Mouse (Mus musculus) MEL (cell line): ENCODE results near the gene Usp11. TPM values are rescaled to one million over a fixed set of nuclear protein-coding genes. Genes with fewer than 3 reads are reported as not detected.

ENCODE experiments used
- DNase-seq: peaks from one replicate; pipeline ENCODE4 v3.0.0; 2011; ENCODE audit warnings: low read depth, low spot score
- H3K27ac ChIP-seq: 2 replicates; pipeline ENCODE4 v1.5.1; 2012; ENCODE audit warnings: low read depth, mild to moderate bottlenecking, control low read depth, low read length, moderate library complexity; ENCODE audit not compliant: control insufficient read depth
- H3K27me3 ChIP-seq, 2 experiments: fragments of 150-350 bp in 1 of 2; sonication (generic) in 1 of 2; 2 replicates each; pipeline ENCODE4 v1.6.1; 2012; ENCODE audit warnings: low read length in 2 of 2, mild to moderate bottlenecking in 2 of 2, improper control_type of control experiment in 1 of 2, moderate library complexity in 1 of 2; ENCODE audit not compliant: insufficient read depth in 2 of 2, control insufficient read depth in 1 of 2
- H3K36me3 ChIP-seq, 2 experiments: 2 replicates each; pipeline ENCODE4 v1.6.1; 2012 to 2014; ENCODE audit warnings: low read length in 2 of 2, improper control_type of control experiment in 1 of 2, inconsistent platforms in 1 of 2, mild to moderate bottlenecking in 1 of 2; ENCODE audit not compliant: insufficient read depth in 2 of 2, control insufficient read depth in 1 of 2
- H3K4me1 ChIP-seq, 2 experiments: fragments of 150-350 bp in 1 of 2; sonication (generic) in 1 of 2; 2 replicates each; pipeline ENCODE4 v1.6.1; 2012; ENCODE audit warnings: low read length in 2 of 2, improper control_type of control experiment in 1 of 2, mild to moderate bottlenecking in 1 of 2; ENCODE audit not compliant: insufficient read depth in 2 of 2, control insufficient read depth in 1 of 2
- H3K4me3 ChIP-seq, 2 experiments: fragments of 150-350 bp in 1 of 2; sonication (generic) in 1 of 2; 2 replicates each; pipeline ENCODE4 v1.5.1; 2012; ENCODE audit warnings: low read depth in 2 of 2, low read length in 2 of 2, mild to moderate bottlenecking in 2 of 2, moderate library complexity in 2 of 2, control low read depth in 1 of 2, improper control_type of control experiment in 1 of 2; ENCODE audit not compliant: control insufficient read depth in 1 of 2, insufficient read depth in 1 of 2
- H3K79me2 ChIP-seq: 2 replicates; pipeline ENCODE4 v1.6.1; 2012; ENCODE audit warnings: mild to moderate bottlenecking, low read length, moderate library complexity; ENCODE audit not compliant: control insufficient read depth, poor library complexity, insufficient read depth
- H3K9ac ChIP-seq: 2 replicates; pipeline ENCODE4 v1.6.1; 2012; ENCODE audit warnings: low read depth, mild to moderate bottlenecking, control low read depth, low read length, moderate library complexity; ENCODE audit not compliant: control insufficient read depth, poor library complexity, severe bottlenecking
- H3K9me3 ChIP-seq: fragments of 150-350 bp; sonication (generic); replicated peaks from 2 replicates; pipeline ENCODE4 v1.6.1; 2012; ENCODE audit warnings: mild to moderate bottlenecking, low read length, improper control_type of control experiment, moderate library complexity; ENCODE audit not compliant: insufficient read depth
- BHLHE40 ChIP-seq: IDR thresholded peaks from 2 replicates; pipeline ENCODE4 v1.6.1; 2012; ENCODE audit warnings: low read depth, mild to moderate bottlenecking, inconsistent platforms, low read length, improper control_type of control experiment, borderline replicate concordance
- CHD1 ChIP-seq: IDR thresholded peaks from 2 replicates; pipeline ENCODE4 v1.6.1; 2012; ENCODE audit warnings: low read depth, mild to moderate bottlenecking, inconsistent platforms, low read length, improper control_type of control experiment
- CHD2 ChIP-seq: IDR thresholded peaks from 2 replicates; pipeline ENCODE4 v1.6.1; 2011; ENCODE audit warnings: low read length, improper control_type of control experiment
- CTCF ChIP-seq, 3 experiments: IDR thresholded peaks in 2 of 3; conservative IDR thresholded peaks in 1 of 3; 2 replicates each; pipeline ENCODE4 v1.5.1; 2011 to 2012; ENCODE audit warnings: low read length in 3 of 3, low read depth in 2 of 3, mild to moderate bottlenecking in 2 of 3, improper control_type of control experiment in 1 of 3, inconsistent platforms in 1 of 3, mixed read lengths in 1 of 3, moderate library complexity in 1 of 3; ENCODE audit not compliant: control insufficient read depth in 1 of 3, insufficient read depth in 1 of 3, poor library complexity in 1 of 3, severe bottlenecking in 1 of 3
- E2F4 ChIP-seq: IDR thresholded peaks from 2 replicates; pipeline ENCODE4 v1.6.1; 2011; ENCODE audit warnings: low read depth, low read length, improper control_type of control experiment, borderline replicate concordance
- ELF1 ChIP-seq: IDR thresholded peaks from 2 replicates; pipeline ENCODE4 v1.6.1; 2014; ENCODE audit warnings: low read depth, mild to moderate bottlenecking, inconsistent platforms, low read length, improper control_type of control experiment, moderate library complexity
- EP300 ChIP-seq, 2 experiments: IDR thresholded peaks; 2 replicates each; pipeline ENCODE4 v1.6.1; 2011; ENCODE audit warnings: improper control_type of control experiment in 2 of 2, low read length in 2 of 2, low read depth in 1 of 2, mild to moderate bottlenecking in 1 of 2
- ETS1 ChIP-seq: IDR thresholded peaks from 2 replicates; pipeline ENCODE4 v1.6.1; 2012; ENCODE audit warnings: low read depth, mild to moderate bottlenecking, inconsistent platforms, low read length, improper control_type of control experiment, moderate library complexity
- GATA1 ChIP-seq: IDR thresholded peaks from 2 replicates; pipeline ENCODE4 v1.6.1; 2011; ENCODE audit warnings: low read depth, low read length, improper control_type of control experiment
- HCFC1 ChIP-seq: IDR thresholded peaks from 2 replicates; pipeline ENCODE4 v1.6.1; 2012; ENCODE audit warnings: low read depth, mild to moderate bottlenecking, inconsistent platforms, low read length, improper control_type of control experiment, moderate library complexity
- JUND ChIP-seq: IDR thresholded peaks from 2 replicates; pipeline ENCODE4 v1.6.1; 2011; ENCODE audit warnings: low read depth, mild to moderate bottlenecking, improper control_type of control experiment, low read length
- KAT2A ChIP-seq: conservative IDR thresholded peaks from 2 replicates; pipeline ENCODE4 v1.6.1; 2012; ENCODE audit warnings: low read depth, low read length, improper control_type of control experiment, inconsistent platforms
- MAFK ChIP-seq: IDR thresholded peaks from 2 replicates; pipeline ENCODE4 v1.6.1; 2011; ENCODE audit warnings: low read depth, mild to moderate bottlenecking, low read length, improper control_type of control experiment, borderline replicate concordance
- MAX ChIP-seq: IDR thresholded peaks from 2 replicates; pipeline ENCODE4 v1.6.1; 2011; ENCODE audit warnings: low read length, improper control_type of control experiment
- MXI1 ChIP-seq: IDR thresholded peaks from 2 replicates; pipeline ENCODE4 v1.6.1; 2011; ENCODE audit warnings: mild to moderate bottlenecking, low read depth, low read length, improper control_type of control experiment
- MYB ChIP-seq: IDR thresholded peaks from 2 replicates; pipeline ENCODE4 v1.6.1; 2011; ENCODE audit warnings: mild to moderate bottlenecking, low read depth, low read length, improper control_type of control experiment
- MYC ChIP-seq: IDR thresholded peaks from 2 replicates; pipeline ENCODE4 v1.6.1; 2011; ENCODE audit warnings: low read depth, mild to moderate bottlenecking, low read length, improper control_type of control experiment, moderate library complexity
- NELFE ChIP-seq: IDR thresholded peaks from 2 replicates; pipeline ENCODE4 v1.6.1; 2011; ENCODE audit warnings: low read depth, low read length, improper control_type of control experiment
- NRF1 ChIP-seq: IDR thresholded peaks from 2 replicates; pipeline ENCODE4 v1.6.1; 2014; ENCODE audit warnings: low read depth, mild to moderate bottlenecking, inconsistent platforms, low read length, improper control_type of control experiment, moderate library complexity; ENCODE audit not compliant: poor library complexity, insufficient read depth, severe bottlenecking
- POLR2A ChIP-seq, 2 experiments: IDR thresholded peaks; 2 replicates each; pipeline ENCODE4 v1.6.1; 2011 to 2012; ENCODE audit warnings: low read length in 2 of 2, mild to moderate bottlenecking in 2 of 2, control low read depth in 1 of 2, improper control_type of control experiment in 1 of 2, low read depth in 1 of 2, moderate library complexity in 1 of 2; ENCODE audit not compliant: control insufficient read depth in 1 of 2, insufficient read depth in 1 of 2, poor library complexity in 1 of 2
- POLR2AphosphoS2 ChIP-seq: IDR thresholded peaks from 2 replicates; pipeline ENCODE4 v1.6.1; 2011; ENCODE audit warnings: low read length, improper control_type of control experiment
- POLR2AphosphoS5 ChIP-seq: IDR thresholded peaks from 2 replicates; pipeline ENCODE4 v1.6.1; 2012; ENCODE audit warnings: low read depth, borderline replicate concordance, mild to moderate bottlenecking, inconsistent platforms, low read length, moderate library complexity, mixed read lengths
- RAD21 ChIP-seq: IDR thresholded peaks from 2 replicates; pipeline ENCODE4 v1.6.1; 2011; ENCODE audit warnings: mild to moderate bottlenecking, low read depth, low read length, improper control_type of control experiment
- RCOR1 ChIP-seq: IDR thresholded peaks from 2 replicates; pipeline ENCODE4 v1.6.1; 2012; ENCODE audit warnings: low read depth, mild to moderate bottlenecking, inconsistent platforms, low read length, improper control_type of control experiment
- SIN3A ChIP-seq: IDR thresholded peaks from 2 replicates; pipeline ENCODE4 v1.6.1; 2012; ENCODE audit warnings: low read length, improper control_type of control experiment, inconsistent platforms
- SMC3 ChIP-seq: IDR thresholded peaks from 2 replicates; pipeline ENCODE4 v1.6.1; 2011; ENCODE audit warnings: low read depth, low read length, improper control_type of control experiment
- TAL1 ChIP-seq: IDR thresholded peaks from 2 replicates; pipeline ENCODE4 v1.6.1; 2012; ENCODE audit warnings: mild to moderate bottlenecking, inconsistent platforms, low read length, moderate library complexity, mixed read lengths
- TCF12 ChIP-seq: IDR thresholded peaks from 2 replicates; pipeline ENCODE4 v1.6.1; 2014; ENCODE audit warnings: low read depth, mild to moderate bottlenecking, inconsistent platforms, low read length, improper control_type of control experiment, moderate library complexity
- USF1 ChIP-seq: IDR thresholded peaks from 2 replicates; pipeline ENCODE4 v1.6.1; 2014; ENCODE audit warnings: low read depth, mild to moderate bottlenecking, inconsistent platforms, low read length, improper control_type of control experiment, moderate library complexity
- USF2 ChIP-seq, 2 experiments: IDR thresholded peaks; 2 replicates each; pipeline ENCODE4 v1.6.1; 2011 to 2012; ENCODE audit warnings: improper control_type of control experiment in 2 of 2, low read length in 2 of 2, borderline replicate concordance in 1 of 2, inconsistent platforms in 1 of 2, low read depth in 1 of 2, mild to moderate bottlenecking in 1 of 2; ENCODE audit not compliant: insufficient read depth in 1 of 2
- ZMIZ1 ChIP-seq: IDR thresholded peaks from 2 replicates; pipeline ENCODE4 v1.6.1; 2012; ENCODE audit warnings: low read depth, mild to moderate bottlenecking, inconsistent platforms, low read length, improper control_type of control experiment, moderate library complexity
- polyA plus RNA-seq, 2 experiments: library from polyadenylated mRNA; stranded (reverse) in 1 of 2; unstranded in 1 of 2; fragments of >175 nt in 1 of 2; fragments of >200 nt in 1 of 2; gene quantifications; 2 replicates each; pipeline versions ENCODE4 v1.2.1 to v1.2.4; 2012; ENCODE audit warnings: low replicate concordance in 2 of 2, low read depth in 1 of 2; ENCODE audit not compliant: insufficient read length in 2 of 2, insufficient read depth in 1 of 2, missing spikeins in 1 of 2
- total RNA-seq: library from RNA; depleted of rRNA; stranded (reverse); fragments of 300-350 nt; gene quantifications from 2 replicates; pipeline ENCODE4 v1.2.3, GENCODE M21; 2012

The Usp11 gene
- total and polyA plus RNA-seq, 3 experiments, result 13.8 to 34.4 TPM; not detected in 1

- no peak for TF ChIP-seq RAD21
- TF ChIP-seq CHD2, result peak; percentile 29; the same call in 1 of the 2 replicates
- no peak for TF ChIP-seq POLR2AphosphoS5
- no peak for TF ChIP-seq ELF1
- no peak for TF ChIP-seq SMC3
- TF ChIP-seq EP300 (IDR thresholded peaks at IDR 0.05; ENCODE audit: low read depth in 1 of 2, low read length in 2 of 2), result 0 out of 4 replicates have a peak, but pooled peaks of 1 of the 2 experiments have one; percentile 2
- peak; percentile 23; the same call in 1 of the 2 replicates for TF ChIP-seq MXI1
- no peak for TF ChIP-seq MAFK
- no peak for TF ChIP-seq RCOR1
- peak; percentile 70; the same call in 1 of the 2 replicates for TF ChIP-seq MAX
- no peak for TF ChIP-seq GATA1
- TF ChIP-seq MYB, result no peak
- no peak for TF ChIP-seq TAL1
- 0 out of 2 replicates have a peak, but pooled peaks have one; percentile 15 for TF ChIP-seq USF1
- no peak; the same call in 1 of the 2 replicates for TF ChIP-seq KAT2A
- no peak; the same call in 1 of the 2 replicates for TF ChIP-seq ETS1
Measured at GRCm38 (mm10) chrX:20687519-20688067, 16.1 kb upstream of the Usp11 start, which contains the start of gene Cdk16 (continued).

DNA sequence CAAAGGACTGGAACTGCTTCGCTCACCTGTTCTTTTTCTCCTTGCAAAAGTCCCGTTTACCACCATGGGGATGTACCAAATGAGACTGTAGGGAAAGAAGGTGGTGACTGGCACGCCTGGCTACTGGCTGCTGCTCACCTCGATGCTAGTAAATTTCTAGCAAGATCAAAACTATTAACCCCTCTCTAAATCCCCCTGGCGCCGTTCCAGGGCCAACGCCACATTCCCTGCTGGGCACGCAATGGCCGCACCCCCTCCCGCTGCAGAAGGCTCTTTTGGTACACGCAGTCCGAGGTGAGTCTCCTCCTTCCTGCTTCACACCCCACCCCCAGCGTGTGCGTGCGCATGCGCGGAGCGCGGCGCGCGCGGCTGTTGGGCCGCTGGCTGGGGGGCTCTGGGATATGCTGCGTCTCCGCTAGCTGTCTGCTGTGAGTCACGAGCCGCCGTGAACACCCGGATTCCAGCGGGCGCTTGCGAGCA, 15.6 kb upstream of the Usp11 start:
- Histone ChIP-seq H3K4me1 (peaks cover 8 to 16% of the 10 kb centered on the region in 2 experiments), H3K27ac (peak overlapping the region; percentile 94), H3K4me3 (peak overlapping the region; percentile 62 to 90), H3K36me3 (peaks cover 0 to 22% of the 10 kb centered on the region in 2 experiments; a peak in 3 of 4 replicates), H3K9me3 (no peaks in the 10 kb centered on the region), H3K9ac (peak overlapping the region; percentile 97), H3K27me3 (no peaks in the 10 kb centered on the region), H3K79me2 (peaks cover 27% of the 10 kb centered on the region)
- peak; percentile 93 for DNase-seq
- TF ChIP-seq MXI1, result peak; percentile 14
- peak; percentile 54; the same call in 1 of the 2 replicates for TF ChIP-seq E2F4
- peak; percentile 97 for TF ChIP-seq NRF1
- no peak; the same call in 1 of the 2 replicates for TF ChIP-seq ZMIZ1
- no peak for TF ChIP-seq BHLHE40
- TF ChIP-seq TCF12, result peak; percentile 54
- TF ChIP-seq USF2 (IDR thresholded peaks at IDR 0.05; ENCODE audit: borderline replicate concordance in 1 of 2, insufficient read depth in 1 of 2, low read depth in 1 of 2, low read length in 2 of 2), result no peak
- no peak; the same call in 1 of the 2 replicates for TF ChIP-seq KAT2A
- TF ChIP-seq SIN3A, result peak; percentile 1; the same call in 1 of the 2 replicates
- TF ChIP-seq POLR2AphosphoS2, result peak; percentile 81; the same call in 1 of the 2 replicates
- TF ChIP-seq NELFE, result peak; percentile 92
- TF ChIP-seq RCOR1, result no peak
- TF ChIP-seq HCFC1, result peak; percentile 74
- peak; percentile 83 to 97; a peak in 3 of 4 replicates for TF ChIP-seq POLR2A (IDR thresholded peaks at IDR 0.05; ENCODE audit: control insufficient read depth in 1 of 2, insufficient read depth in 1 of 2, low read depth in 1 of 2, low read length in 2 of 2, poor library complexity in 1 of 2)
- TF ChIP-seq CHD1, result peak; percentile 98
- TF ChIP-seq MYC, result 0 out of 2 replicates have a peak, but pooled peaks have one; percentile 4
- peak; percentile 88 for TF ChIP-seq ELF1
- no peak for TF ChIP-seq CTCF (IDR thresholded peaks at IDR 0.05 in 2 of 3, conservative IDR thresholded peaks at IDR 0.05 in 1 of 3; ENCODE audit: control insufficient read depth in 1 of 3, insufficient read depth in 1 of 3, low read depth in 2 of 3, low read length in 3 of 3, poor library complexity in 1 of 3, severe bottlenecking in 1 of 3)
- no peak for TF ChIP-seq JUND
